Mouse (Mus musculus) ES-E14 (cell line): ENCODE measurements at regions not wholly inside any gene's neighbourhood (a gene's known extent, or its start where the extent isn't known, plus 50 kb on each side); places are given as distances from the start of the nearest gene placed in this dataset.

Experiments
- DNase-seq: peaks from one replicate; pipeline ENCODE4 v3.0.0-alpha.2; 2013; ENCODE audit warnings: low read depth, low spot score
- H3K27ac ChIP-seq: 2 replicates; pipeline ENCODE4 v1.5.1; 2012; ENCODE audit warnings: low read depth, mild to moderate bottlenecking, low read length, moderate library complexity, mixed read lengths; ENCODE audit not compliant: poor library complexity, insufficient read depth, severe bottlenecking
- H3K36me3 ChIP-seq: 2 replicates; pipeline ENCODE4 v1.6.1; 2012; ENCODE audit warnings: mild to moderate bottlenecking, low read length, moderate library complexity, mixed read lengths; ENCODE audit not compliant: control insufficient read depth, poor library complexity, insufficient read depth, severe bottlenecking
- H3K4me1 ChIP-seq, 2 experiments: fragments of 150-350 bp in 1 of 2; sonication (generic) in 1 of 2; 2 replicates each; pipeline ENCODE4 v1.6.1; 2012; ENCODE audit warnings: low read length in 2 of 2, mild to moderate bottlenecking in 1 of 2, mixed read lengths in 1 of 2; ENCODE audit not compliant: control insufficient read depth in 2 of 2, insufficient read depth in 2 of 2, poor library complexity in 1 of 2
- H3K4me3 ChIP-seq, 2 experiments: fragments of 150-350 bp in 1 of 2; sonication (generic) in 1 of 2; 2 replicates each; pipeline ENCODE4 v1.5.1; 2012; ENCODE audit warnings: low read length in 2 of 2, low read depth in 1 of 2, mild to moderate bottlenecking in 1 of 2, mixed read lengths in 1 of 2; ENCODE audit not compliant: insufficient read depth in 1 of 2, poor library complexity in 1 of 2, severe bottlenecking in 1 of 2
- H3K9ac ChIP-seq: 2 replicates; pipeline ENCODE4 v1.6.1; 2012; ENCODE audit warnings: low read depth, mild to moderate bottlenecking, low read length, mixed read lengths; ENCODE audit not compliant: poor library complexity, insufficient read depth, severe bottlenecking
- H3K9me3 ChIP-seq: fragments of 150-350 bp; sonication (generic); 2 replicates; pipeline ENCODE4 v1.6.1; 2012; ENCODE audit warnings: low read depth, mild to moderate bottlenecking, low read length; ENCODE audit not compliant: control insufficient read depth, insufficient read depth
- CHD2 ChIP-seq: IDR thresholded peaks from 2 replicates; pipeline ENCODE4 v1.6.1; 2014; ENCODE audit warnings: mild to moderate bottlenecking, low read depth, low read length, inconsistent platforms
- HCFC1 ChIP-seq: IDR thresholded peaks from 2 replicates; pipeline ENCODE4 v1.6.1; 2012; ENCODE audit warnings: low read length, inconsistent platforms, borderline replicate concordance; ENCODE audit not compliant: insufficient read depth
- MAFK ChIP-seq: IDR thresholded peaks from 2 replicates; pipeline ENCODE4 v1.6.1; 2014; ENCODE audit warnings: mild to moderate bottlenecking, low read depth, low read length, inconsistent platforms; ENCODE audit not compliant: insufficient read depth
- ZC3H11A ChIP-seq: IDR thresholded peaks from 2 replicates; pipeline ENCODE4 v1.6.1; 2012; ENCODE audit warnings: low read depth, mild to moderate bottlenecking, inconsistent platforms, low read length, borderline replicate concordance
- ZNF384 ChIP-seq: IDR thresholded peaks from 2 replicates; pipeline ENCODE4 v1.6.1; 2012; ENCODE audit warnings: low read depth, low read length, inconsistent platforms
- in situ Hi-C, 2 experiments: fragments of 600-800 bp; cut with MboI; formaldehyde crosslinking; loops; one replicate each; pipeline ENCODE4 v1.15.1; 2025; ENCODE audit warnings: low sequenced_read_pairs in 2 of 2, inconsistent platforms in 1 of 2; ENCODE audit not compliant: unreplicated experiment in 2 of 2

DNA sequence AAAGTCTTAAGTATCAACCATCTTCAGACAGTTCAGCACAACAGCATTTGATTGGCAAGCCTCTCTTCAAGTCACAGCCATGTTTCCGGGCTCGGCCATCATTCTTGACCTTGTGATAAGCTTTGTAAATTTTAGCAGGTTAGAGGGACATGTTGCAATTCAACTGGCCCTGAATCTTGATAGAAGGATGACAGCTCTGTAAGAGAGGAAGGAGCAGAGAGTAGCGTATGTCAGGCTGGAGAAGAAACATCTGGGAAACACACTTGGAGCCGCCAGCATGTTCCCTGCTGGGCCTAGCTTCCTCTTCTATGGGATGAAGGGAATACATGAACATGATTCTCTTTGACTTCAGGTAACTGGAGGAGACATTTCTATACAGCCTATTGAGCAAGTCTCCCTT, 115.2 kb upstream of the Rgma start:
- Histone ChIP-seq H3K9ac (no peak overlapping the region), H3K4me1 (no peaks in the 10 kb centered on the region), H3K4me3 (no peak overlapping the region), H3K36me3 (no peaks in the 10 kb centered on the region), H3K9me3 (no peaks in the 10 kb centered on the region), H3K27ac (no peak overlapping the region)
- DNase-seq = no peak
- in situ Hi-C loops = no loop called here
- no peak for TF ChIP-seq HCFC1
- no peak for TF ChIP-seq CHD2
- no peak for TF ChIP-seq ZC3H11A
- no peak for TF ChIP-seq MAFK
- no peak for TF ChIP-seq ZNF384

DNA sequence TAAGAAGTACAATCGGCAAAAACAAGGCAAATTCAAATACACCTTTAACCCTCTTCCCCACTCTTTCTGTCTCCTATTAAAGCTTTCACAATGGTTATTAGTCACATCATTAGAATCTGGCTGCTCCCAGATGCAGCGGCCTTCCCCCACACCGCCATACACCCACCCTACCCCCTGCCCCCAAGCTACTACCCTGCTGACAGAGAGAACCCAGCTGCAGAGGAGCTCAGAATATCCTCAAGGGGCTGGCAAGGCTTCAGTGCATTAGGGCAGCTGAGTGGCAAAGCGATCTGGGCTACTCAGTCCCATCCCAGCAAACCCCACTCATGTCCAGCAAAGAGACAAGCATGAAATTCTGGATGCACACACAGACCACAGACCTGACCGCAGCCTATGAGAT, 113.6 kb upstream of the Rgma start:
- no peaks in the 10 kb centered on the region for H3K4me1 ChIP-seq
- H3K36me3 ChIP-seq = no peaks in the 10 kb centered on the region
- H3K4me3 ChIP-seq = no peak overlapping the region
- no peak overlapping the region for H3K27ac ChIP-seq
- in situ Hi-C loops = no loop called here
- H3K9me3 ChIP-seq = no peaks in the 10 kb centered on the region
- no peak overlapping the region for H3K9ac ChIP-seq
- no peak for TF ChIP-seq ZC3H11A
- TF ChIP-seq ZNF384 = no peak
- TF ChIP-seq HCFC1 = no peak
- no peak for TF ChIP-seq MAFK
- TF ChIP-seq CHD2 = no peak
- DNase-seq = no peak

DNA sequence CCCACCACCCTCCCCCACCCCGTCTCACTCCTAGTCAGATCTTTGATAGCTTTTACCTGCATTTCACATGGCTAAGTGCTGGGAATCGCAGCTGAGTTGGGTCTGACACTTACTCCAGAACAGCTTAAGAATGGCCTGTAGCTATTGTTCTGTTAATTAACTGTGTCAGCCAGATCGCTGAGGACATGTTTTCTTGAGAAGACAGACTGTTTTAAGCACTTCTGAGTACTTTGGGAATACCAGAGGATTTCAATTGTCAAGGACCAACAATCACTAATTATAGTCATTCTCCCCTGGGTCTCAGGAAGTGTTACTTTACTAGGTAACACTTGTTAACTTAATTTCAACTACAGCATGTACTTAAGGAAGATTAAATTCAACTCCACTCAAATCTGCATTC, 112.8 kb upstream of the Rgma start:
- in situ Hi-C loops = no loop called here
- Histone ChIP-seq H3K36me3 (no peaks in the 10 kb centered on the region), H3K4me3 (no peak overlapping the region), H3K27ac (no peak overlapping the region), H3K4me1 (no peaks in the 10 kb centered on the region), H3K9me3 (no peaks in the 10 kb centered on the region), H3K9ac (no peak overlapping the region)
- DNase-seq = no peak
- TF ChIP-seq CHD2 = no peak
- TF ChIP-seq MAFK = no peak
- TF ChIP-seq ZC3H11A = no peak
- no peak for TF ChIP-seq ZNF384

DNA sequence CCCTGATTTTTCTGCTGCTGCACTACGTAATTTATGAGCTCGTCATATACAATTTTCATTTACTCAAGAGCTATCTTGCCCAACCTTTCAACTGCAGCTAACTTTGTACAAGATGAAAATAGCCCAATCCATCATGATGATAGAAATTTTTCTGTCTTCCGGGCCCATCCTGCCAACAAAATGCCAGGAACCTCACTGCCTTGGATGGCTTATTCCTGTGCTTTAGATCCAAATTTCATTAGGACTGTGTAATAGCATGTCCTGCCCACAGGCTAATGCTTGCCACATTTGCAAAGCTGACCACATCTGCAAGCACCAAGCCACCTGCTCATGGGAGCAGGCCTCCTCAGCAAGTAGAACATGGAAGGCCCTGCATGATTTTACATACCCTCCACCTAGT, 105.7 kb upstream of the Rgma start:
- in situ Hi-C loops = no loop called here
- no peaks in the 10 kb centered on the region for H3K36me3 ChIP-seq
- H3K9ac ChIP-seq = no peak overlapping the region
- no peak for DNase-seq
- H3K9me3 ChIP-seq = no peaks in the 10 kb centered on the region
- no peaks in the 10 kb centered on the region for H3K4me1 ChIP-seq
- H3K4me3 ChIP-seq = no peak overlapping the region
- H3K27ac ChIP-seq = no peak overlapping the region
- TF ChIP-seq MAFK (no peak), ZNF384 (no peak), ZC3H11A (no peak), HCFC1 (no peak), CHD2 (no peak)

- H3K9ac ChIP-seq = no peak overlapping the region
- TF ChIP-seq HCFC1 (no peak), ZNF384 (no peak), ZC3H11A (no peak), MAFK (no peak), CHD2 (no peak)
- H3K4me3 ChIP-seq = no peak overlapping the region
- H3K9me3 ChIP-seq = no peaks in the 10 kb centered on the region
- in situ Hi-C loops = no loop called here
- no peaks in the 10 kb centered on the region for H3K36me3 ChIP-seq
- no peak for DNase-seq
- H3K27ac ChIP-seq = no peak overlapping the region
- 0 out of 4 replicates have a peak, but pooled peaks cover 0 to 3% of the 10 kb centered on the region in 2 experiments for H3K4me1 ChIP-seq
Measured at GRCm38 (mm10) chr7:73272787-73273186, 102.5 kb upstream of the Rgma start.
